Mouse (Mus musculus) cerebellum, adult 2 months (tissue): ENCODE measurements around the gene Alg9.

ENCODE experiments used
- CTCF ChIP-seq: fragments of 200-500 bp; IDR thresholded peaks from 2 replicates; pipeline ENCODE4 v1.5.1; 2011; ENCODE audit warnings: low read depth, mild to moderate bottlenecking, control low read depth, low read length, moderate library complexity, borderline replicate concordance; ENCODE audit not compliant: insufficient read depth
- POLR2A ChIP-seq: fragments of 200-500 bp; IDR thresholded peaks from 2 replicates; pipeline ENCODE4 v1.6.1; 2011; ENCODE audit warnings: low read length, control low read depth, borderline replicate concordance; ENCODE audit not compliant: insufficient read depth

DNA sequence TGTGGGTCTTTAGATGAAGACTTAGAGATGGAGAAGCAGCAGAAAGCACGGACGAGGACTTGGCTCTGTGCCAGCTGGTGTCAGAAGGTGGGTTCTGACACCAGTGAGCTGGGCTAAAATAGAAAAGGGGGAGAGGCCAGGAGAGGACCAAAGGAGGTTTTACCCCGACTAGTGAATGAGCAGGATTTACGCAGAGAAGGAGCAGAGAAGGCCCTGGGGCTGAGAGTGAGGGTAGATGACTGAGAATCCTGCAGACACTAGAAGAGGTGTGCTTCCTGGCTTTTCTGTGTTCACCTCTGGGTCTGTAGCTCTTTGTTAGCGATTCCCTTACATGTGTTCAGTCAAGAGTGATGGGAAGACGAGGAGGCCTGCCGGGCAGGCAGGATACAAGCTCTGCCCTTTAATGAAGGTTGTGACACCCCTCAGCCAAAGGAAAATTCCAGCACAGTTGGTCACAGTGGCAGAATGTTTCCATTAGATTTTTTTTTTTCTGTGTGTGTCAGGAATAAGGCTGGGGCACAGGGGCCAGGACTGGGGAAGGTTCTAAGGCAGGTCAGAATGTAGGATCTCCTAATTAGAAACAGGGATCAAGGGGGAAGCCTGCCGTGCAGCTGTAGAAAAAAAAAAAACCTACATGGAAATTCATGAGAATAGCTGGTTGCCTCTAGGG, 48.8 kb upstream of the Alg9 start:
- peak; percentile 22; the same call in 1 of the 2 replicates for TF ChIP-seq POLR2A
- no peak for TF ChIP-seq CTCF
